Mouse (Mus musculus) large intestine, adult 2 months (tissue): Measurements from ENCODE around the gene Lsr. TPM values are rescaled to one million over a fixed set of nuclear protein-coding genes. Genes with fewer than 3 reads are reported as not detected.

Experiments
- DNase-seq: peaks from one replicate; pipeline ENCODE4 v3.0.0-alpha.2; 2012; ENCODE audit warnings: low read depth, low spot score
- WGBS: fragments of 180-500 bp; shearing (Covaris S2); methylation state at CpG from one replicate; pipeline ENCODE4 v1.1.7; 2018; 5-methylcytosine and 5-hydroxymethylcytosine counted together
- polyA plus RNA-seq: library from polyadenylated mRNA; depleted of rRNA; stranded (reverse); fragments of >200 nt; gene quantifications from 2 replicates; pipeline ENCODE4 v1.2.3, GENCODE M21; 2012; rRNA removed

Lsr gene
- polyA plus RNA-seq: 392 and 435 TPM in 2 replicates

DNA sequence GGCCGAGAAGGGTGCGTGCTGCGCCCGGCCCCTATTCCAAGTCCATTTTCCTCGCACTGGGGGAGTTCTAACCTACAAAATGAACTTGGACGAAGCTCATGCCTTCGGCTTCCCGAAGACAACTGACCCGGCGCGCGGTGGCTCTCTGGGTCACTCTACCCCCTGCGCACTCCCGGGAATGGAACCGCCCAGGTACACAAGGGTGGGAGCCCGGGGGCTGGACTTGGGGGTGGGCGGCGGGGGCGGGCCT is at the start of gene Lsr:
Gene Lsr (minus strand): TSS at position 214 of the 250 bp plus-strand sequence.
- no peak for DNase-seq
- 2% methylated on average over 19 of the region's 19 CpGs for WGBS

DNA sequence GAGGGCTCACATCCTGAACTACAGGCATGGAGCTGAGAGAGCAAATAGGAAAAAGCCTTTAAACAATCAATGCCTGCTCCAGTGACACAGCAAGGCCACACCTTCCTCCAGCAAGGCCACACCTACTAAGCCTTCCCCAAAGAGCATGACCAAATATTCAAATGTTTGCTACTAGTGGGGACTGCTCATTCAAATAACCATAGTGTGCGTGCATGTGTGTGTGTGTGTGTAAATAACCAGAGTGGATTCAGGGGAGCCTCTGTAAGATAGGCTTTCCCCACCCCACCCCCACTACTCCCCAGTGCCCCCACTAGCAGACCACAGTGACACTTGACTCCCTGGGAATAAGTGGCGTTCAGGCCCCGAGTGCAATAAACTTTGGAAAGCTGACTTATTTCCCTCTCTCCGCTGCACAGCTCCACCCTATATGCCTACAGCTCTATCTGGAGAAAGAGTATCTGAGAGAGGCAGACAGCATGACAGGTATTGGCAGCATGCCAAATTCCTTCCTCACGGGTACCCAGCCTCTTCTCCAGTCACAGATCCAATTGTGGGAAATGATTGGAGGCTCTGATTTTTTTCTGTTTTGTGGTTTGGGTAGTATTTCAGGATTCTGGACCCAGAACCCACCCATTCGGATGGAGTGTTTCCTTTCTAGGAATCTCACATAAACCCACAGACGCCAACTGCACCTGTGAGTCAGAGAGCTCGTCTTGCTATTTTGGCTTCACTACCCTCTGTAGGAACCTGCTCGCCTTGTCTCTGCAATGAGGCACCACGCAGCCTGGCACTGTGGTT is 44.0 kb upstream of the Lsr start:
- WGBS: 20% methylated on average over 10 of the region's 10 CpGs
- DNase-seq: no peak

DNA sequence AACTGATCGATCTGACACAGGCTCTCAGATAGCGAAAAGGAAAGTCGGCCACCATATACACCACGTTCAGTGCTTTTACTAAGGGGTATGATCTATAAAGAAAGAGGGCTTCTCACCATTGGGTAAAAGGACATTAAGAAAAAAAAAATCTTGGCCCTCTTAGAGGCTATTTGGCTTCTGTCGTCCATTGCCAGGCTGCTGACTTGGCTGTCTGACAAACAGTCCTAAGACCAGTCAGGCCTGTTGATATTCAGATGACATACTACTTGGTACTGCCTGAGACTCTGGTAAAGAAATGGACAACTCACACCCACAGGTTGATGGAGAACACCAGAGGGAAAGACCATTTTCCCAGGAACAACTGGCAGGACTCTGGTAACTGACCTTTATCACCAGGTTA is 39.7 kb upstream of the Lsr start:
- no peak for DNase-seq
- 77% methylated on average over 5 of the region's 5 CpGs for WGBS

DNA sequence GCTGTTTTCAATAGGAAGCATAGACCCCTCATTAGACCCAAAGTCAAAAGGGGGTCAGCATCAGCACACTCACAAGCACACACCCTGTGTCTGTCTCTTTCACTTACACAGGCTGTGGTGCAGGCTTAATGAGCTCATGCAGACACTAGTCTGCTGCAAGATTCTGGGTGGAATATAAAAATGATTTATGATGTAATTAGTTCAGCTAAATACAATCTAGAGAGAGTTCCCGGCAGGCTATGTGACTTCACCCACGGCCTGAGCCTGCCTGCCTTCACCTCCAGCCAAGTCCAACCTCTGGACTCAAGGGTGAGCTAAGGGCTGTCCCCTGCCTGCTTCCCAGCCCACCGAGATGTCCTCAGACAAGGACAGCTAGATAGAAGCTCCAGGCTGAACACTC is 35.6 kb upstream of the Lsr start:
- 12% methylated on average over 3 of the region's 3 CpGs for WGBS
- DNase-seq: no peak

DNA sequence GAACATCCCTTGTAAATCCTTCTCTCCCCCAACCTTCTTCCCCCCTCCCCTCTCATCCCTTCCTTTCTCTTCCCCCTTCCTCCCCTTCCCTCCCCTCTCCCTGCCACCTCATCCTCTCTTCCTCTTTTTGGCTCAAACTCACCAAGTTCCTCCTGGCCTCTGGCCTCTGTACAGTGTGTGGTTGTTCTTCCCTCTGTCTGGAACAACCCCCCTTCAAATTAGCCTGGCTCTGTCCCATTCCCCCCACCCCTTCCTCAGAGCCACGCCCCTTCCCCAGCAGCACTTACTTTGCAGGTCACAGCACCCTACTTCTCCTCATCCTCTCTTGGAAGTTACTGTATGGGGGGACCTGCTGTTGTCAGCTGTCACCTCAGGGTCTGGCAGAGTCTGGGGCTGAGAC is 34.9 kb upstream of the Lsr start:
- DNase-seq: no peak
- WGBS: 56% methylated on average over 1 of the region's 1 CpGs

DNA sequence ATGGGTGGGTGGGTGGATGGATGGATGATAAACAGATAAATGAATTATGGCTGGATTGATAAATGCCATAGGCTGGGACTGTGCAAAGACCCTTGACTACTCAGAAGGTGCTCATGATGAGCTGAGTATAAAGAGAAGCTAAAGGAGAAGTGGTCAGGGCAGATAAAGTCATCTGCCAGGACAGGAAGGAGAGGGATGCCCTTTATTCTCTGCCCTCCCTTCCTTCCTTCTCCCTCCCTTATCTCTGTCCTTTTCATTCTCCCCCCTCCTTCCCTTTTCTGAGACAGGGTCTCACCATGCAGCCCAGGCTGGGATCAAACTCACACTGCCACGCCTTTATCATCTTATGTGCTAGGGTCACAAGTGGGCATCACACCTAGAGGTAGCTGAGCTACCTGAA is 34.5 kb upstream of the Lsr start:
- WGBS: 75% methylated on average over 1 of the region's 1 CpGs
- no peak for DNase-seq

DNA sequence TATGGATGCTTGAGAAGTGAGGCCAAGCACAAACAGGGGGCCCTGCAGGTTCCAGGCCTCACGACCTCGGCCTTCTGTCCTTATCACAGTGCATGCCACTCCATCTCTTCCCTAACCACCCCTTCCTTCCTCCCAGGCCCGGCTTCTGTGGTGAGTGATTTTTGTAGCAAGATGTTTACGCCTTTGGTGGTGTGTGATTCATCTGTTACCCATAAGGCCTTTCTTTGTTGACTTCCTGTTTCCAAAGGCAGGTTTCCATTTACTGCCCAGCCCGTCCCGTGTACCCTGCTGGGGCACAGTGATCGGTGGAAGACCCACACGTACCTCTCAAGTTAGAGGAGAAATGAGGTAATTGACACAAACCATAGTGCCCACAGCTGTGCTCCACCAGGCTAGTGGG is 29.4 kb upstream of the Lsr start:
- 60% methylated on average over 8 of the region's 8 CpGs for WGBS
- DNase-seq: no peak

DNA sequence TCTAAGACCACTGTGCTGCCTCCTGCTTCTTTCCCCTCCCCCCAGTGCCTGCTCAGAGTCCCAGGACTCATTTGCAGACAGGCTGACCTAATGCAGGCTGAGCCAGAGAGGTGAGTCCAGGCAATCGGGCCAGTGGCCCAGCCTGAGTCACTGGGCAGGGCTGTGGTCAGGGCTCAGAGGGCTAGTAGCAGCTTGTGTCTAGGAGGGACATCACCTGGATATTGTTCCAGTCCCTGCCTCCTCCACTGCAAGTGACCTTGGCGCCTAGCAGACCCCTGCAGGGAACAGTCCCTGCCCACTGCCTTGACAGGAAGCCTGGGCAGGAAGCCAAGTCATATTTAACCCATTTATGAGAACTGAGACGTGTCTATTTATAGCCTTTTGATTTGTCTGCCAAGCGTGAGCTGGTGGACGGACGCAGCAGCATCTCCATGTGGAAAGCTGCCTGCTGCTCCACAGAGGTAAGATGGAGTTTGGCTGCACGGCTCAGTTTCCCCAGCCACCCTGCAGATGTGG is 27.3 kb upstream of the Lsr start:
- WGBS: 1% methylated on average over 7 of the region's 7 CpGs
- no peak for DNase-seq

DNA sequence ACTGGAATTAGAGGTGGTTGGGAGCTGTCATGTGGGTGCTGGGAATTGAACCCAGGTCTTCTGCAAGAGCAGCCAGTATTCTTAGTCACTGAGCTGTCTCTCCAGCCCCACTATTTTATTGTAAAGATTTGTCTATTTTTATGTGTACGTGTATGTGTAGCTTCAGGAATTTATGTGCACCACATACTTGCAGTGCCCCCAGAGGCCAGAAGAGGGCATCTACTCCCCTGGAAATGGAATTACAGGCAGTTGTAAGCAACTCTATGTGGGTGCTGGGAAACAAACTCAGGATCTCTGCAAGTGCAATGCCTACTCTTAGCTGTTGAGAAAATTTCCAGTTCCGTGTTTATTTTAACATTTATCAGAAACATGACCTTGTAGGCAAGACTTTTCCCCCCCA is 23.2 kb upstream of the Lsr start:
- WGBS: 96% methylated on average over 2 of the region's 2 CpGs
- no peak for DNase-seq

DNA sequence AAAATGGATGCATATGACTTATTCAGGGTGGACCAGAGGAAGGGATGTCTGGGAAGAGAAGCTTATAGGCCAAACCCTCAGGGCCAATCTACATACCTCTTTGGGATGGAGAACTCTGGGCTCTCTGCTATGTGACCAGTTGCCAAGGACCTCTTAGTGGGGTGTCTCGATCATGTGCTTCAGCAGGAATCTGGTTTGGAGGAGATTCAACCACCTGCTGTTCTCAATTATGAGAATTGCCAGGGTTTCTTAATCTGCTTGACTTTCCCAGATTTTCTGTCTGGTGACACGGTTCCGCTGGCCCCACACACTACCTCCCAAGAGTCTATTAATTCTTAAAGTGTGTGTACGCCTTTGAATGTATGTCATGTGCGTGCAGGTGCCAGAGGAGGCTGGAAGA is 20.7 kb upstream of the Lsr start:
- 89% methylated on average over 5 of the region's 5 CpGs for WGBS
- DNase-seq: no peak

DNA sequence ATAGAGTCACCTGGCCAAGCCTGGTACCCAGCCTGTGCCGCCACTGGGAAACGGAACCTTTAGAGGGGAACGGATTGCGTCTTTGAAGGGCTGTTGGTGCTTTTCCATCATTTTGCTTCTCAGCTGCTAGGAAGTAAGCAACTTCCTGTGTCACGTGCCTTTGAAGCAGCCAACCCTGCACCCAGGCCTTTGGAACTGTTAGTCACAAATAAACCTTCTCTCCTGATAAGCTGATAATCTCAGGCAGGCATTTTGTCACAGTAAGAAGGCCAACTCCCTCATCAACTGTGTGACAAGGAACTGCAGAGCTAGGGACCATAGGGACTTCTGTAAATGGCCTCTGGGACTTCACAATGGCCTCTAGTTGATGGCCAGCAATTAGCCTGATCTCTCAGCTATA is 18.9 kb upstream of the Lsr start:
- DNase-seq: no peak
- WGBS: 72% methylated on average over 5 of the region's 5 CpGs

DNA sequence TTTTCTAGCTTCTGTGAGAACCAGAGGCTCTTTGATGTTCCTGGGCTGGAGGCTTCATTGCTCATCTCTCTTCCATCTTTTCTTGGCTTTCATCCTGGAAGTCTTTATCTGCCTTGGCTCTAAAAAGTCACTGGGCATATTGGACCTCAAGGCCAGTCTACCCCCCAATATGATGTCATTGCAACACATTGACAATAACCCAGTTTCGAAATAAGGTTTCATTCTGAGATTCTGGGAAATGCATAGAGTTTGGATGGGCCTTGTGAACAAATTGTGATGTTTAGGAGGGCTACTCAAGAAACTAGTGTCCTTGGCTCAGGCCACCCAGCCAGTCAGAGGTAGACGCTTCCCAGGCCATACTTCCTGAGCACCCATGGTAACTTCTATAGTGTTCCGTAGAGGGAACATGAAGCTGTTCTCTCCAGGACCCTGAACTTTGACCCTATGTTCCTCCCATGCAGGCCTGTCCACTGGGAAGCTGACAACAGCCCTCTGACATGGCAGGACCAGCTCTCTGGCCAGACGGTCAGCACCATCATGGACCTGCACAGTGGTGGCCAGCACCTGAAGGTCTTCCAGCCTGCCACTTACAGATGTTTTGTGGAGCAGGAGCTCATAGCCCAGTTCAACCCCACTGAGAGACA is 15.4 kb upstream of the Lsr start:
- WGBS: 88% methylated on average over 4 of the region's 4 CpGs
- DNase-seq: no peak

DNA sequence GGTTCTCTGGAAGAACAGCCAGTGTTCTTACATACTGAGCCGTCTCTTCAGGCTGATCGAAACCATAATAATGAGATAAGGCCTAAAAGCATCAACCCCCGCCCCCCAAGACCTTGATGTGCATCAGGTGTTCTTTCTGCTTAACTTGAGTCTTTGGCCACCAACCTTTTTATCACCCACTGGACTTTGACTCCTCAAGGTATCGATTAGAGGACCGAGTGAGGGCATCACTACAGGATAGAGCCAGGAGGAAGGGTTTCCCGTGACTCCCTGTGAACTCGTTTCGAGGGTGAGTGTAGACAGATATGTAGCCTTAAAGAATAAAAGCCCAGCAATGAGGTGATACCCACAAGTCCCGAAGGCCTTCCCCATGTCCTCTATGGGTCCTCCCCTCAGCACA is 12.1 kb upstream of the Lsr start:
- DNase-seq: no peak
- WGBS: 84% methylated on average over 9 of the region's 9 CpGs

DNA sequence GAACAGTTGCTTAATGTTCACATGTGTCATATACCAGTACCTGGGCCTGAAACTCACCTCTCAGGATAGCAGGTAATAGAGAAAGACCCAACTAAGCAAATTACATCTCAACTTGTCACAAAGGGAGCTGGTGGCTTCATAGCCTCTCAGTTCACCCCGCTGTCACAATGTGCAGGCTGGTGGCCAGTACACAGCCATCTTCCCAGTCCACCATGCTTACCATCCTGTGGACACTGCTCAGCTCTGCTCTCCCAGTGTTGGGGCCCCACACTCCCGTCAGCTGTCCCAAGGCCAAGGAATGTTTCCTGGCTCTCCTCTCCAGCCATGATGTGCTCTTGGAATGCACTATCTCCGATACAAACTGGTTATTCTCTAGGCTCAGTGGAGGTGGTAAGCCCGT is 8.4 kb upstream of the Lsr start:
- DNase-seq: no peak
- 90% methylated on average over 4 of the region's 4 CpGs for WGBS

DNA sequence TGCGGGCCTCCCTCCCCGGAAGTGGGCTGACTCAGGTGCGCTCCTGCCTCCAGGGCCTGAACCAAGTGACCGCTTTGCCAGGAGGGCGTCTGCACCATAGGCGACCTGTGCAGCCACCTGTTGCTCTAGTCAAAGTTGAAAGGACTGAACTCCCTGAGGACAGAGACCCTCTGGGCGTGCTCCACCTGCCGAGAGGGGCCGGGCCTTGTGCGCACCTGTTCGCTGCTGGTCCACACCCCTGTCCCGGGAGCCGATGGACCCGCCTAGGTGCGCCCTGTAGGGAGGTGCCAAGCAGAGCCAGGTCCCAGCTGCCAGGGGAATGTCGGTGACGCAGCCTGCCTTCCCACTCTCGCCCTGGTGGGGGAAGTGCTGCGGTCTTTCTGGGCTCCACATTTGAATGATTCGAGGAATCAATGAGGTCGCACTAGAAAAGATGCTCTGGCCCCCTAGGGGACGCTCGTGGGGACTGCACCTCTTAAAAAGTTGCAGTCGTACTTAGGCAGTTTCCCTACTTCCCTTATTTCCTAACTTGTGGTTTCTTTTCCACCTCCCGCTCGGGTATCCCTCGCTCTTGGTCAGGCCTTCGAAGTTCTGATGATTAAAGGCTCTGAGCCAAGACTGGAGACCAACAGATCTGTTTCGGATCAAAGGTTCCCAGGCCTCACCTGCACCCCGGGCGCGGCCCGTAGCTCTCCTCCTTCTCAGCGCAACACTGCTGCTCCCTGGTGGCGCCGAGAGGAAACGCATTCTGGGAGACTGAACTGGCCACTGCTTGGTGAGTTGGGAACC is 431 bp upstream of the Lsr start, which contains the start of gene Fam187b:
Gene Fam187b (plus strand): TSS at position 290 of the 789 bp plus-strand sequence.
- peak; percentile 81 for DNase-seq
- WGBS: 1% methylated on average over 37 of the region's 37 CpGs

DNA sequence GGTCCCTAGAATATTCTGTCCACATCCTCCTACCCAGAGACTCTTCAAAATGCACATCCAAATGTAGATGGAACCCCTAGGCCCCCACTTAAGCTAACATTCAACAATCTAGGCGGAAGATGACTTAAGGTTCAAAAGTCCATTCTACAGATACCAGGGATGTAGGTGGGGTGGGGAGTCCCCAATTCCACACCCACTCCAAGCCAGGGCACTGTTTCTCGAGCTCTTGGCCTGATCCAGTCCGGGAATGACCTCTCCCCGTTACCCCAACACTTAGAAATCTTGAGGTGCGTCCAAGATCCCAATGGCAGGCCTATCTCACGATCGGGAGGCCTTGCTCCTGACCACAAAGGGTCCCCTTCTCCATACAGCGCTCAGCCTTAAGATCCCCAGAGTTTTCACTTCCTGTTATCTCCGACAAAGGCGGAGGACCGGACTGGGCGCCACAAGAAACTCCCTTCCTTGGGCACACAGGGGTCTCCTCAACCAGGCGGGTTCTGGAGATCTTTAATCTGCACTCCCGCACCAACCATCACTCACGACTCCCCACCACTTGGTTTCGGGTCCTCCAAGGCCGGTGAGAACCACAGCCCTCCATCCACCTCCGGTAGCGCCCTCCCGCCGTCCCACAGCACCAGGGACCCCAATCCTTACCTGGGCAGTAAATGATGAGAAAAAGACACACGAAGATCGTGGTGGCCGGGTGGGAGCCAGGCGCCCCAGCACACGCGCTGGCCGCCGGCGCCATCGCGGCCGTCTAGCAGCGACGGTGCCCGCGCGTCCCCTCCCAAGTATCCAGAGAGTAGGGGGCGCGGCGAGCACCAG is 626 bp downstream of the Lsr start:
- no peak for DNase-seq
- WGBS: 6% methylated on average over 41 of the region's 41 CpGs

DNA sequence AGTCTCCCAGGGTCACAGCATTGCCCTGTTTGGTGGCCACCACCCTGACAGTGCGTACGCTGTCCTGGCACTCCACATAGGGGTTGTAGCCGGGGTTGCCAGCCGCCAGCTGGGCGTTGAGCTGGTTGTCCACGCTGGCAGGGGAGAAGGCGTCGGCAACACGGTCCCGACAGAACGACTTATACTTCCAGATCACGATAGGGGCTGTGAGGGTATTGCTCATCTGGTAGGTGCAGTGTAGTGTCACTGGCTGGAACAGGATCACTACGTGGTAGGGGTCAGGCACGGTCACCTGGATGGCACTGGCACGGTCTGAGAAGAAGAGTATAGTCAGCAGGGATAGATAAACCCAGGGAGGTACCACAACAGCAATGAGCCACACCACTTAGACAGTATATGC is 1.4 kb downstream of the Lsr start:
- no peak for DNase-seq
- WGBS: 30% methylated on average over 15 of the region's 15 CpGs

DNA sequence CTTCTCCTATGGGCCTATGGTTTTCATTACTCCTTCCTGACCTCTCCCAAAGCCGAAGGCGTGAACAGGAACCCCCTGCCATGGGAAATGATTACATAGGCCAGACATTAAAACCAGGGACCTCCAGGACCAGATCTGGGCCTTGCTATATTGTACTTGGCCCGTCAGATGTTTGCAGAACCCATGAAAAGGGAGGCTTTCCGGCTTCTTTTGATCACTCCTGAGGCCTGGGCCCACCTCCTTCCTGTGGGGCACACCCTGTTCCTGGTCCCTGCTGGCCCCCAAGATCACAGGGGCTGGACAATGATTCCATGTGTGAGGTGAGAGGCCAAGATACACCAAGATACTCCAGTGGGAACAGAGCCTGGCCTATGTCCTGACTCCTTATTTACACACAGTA is 4.1 kb downstream of the Lsr start:
- DNase-seq: no peak

DNA sequence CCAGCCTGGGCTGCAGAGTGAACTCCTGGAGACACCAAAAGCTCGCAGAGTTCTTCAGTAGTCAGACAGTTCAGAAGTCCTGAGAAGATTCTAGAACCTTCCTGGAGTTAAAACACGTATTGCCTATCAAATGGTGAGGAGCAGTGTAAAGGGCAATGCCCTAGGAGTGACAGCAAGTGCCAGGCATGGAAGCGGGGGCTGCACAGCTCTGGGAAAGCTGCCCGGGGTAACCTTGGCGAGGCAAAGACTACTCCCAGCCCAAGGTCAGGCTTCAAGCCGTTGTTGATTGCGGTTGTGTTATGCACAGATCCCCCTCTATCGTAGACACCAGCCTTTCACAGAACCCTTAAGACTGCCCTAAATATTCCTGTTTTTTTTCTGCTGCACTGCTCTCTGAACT is 4.7 kb downstream of the Lsr start:
- WGBS: 93% methylated on average over 8 of the region's 8 CpGs
- DNase-seq: no peak

More for the DNA sequence above, 4.1 kb downstream of the Lsr start:
- WGBS: 77% methylated on average over 4 of the region's 4 CpGs

DNA sequence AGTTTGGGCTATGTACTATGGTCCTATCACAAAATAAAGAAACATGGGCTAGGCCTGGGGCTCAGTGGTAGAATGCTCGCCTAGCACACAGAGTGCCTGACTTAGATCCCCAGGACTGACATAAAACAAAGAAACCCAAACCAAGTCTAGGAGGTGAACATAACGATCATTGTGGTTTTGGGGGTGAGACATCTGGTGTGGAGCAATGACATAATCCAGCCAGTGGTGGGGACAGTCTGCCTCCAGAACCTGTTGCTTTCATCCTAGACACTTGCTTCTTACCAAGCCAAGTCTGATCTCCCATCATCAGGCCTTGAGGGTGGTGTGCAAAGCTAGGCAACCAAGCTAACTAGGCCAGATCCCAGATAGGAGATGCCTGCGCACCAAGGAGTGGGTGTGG is 6.6 kb downstream of the Lsr start:
- WGBS: 84% methylated on average over 3 of the region's 3 CpGs
- no peak for DNase-seq
